Mouse (Mus musculus) gonadal fat pad, adult 2 months (tissue): ENCODE measurements around the gene Dnajb14. TPM values are rescaled to one million over a fixed set of nuclear protein-coding genes. Genes with fewer than 3 reads are reported as not detected.
"Not testable (repeated sequence)": the region's sequence is repeated elsewhere in the genome, so short reads cannot be mapped to it uniquely, and the experiment has no call there.

ENCODE experiments used
- DNase-seq: peaks from one replicate; pipeline ENCODE4 v3.0.0-alpha.2; 2012; ENCODE audit warnings: low read depth
- polyA plus RNA-seq: library from polyadenylated mRNA; depleted of rRNA; stranded (reverse); fragments of >200 nt; gene quantifications from 2 replicates; pipeline ENCODE4 v1.2.3, GENCODE M21; 2012; rRNA removed

Dnajb14 gene
- polyA plus RNA-seq, 1 experiment, result 7.3 TPM

DNA sequence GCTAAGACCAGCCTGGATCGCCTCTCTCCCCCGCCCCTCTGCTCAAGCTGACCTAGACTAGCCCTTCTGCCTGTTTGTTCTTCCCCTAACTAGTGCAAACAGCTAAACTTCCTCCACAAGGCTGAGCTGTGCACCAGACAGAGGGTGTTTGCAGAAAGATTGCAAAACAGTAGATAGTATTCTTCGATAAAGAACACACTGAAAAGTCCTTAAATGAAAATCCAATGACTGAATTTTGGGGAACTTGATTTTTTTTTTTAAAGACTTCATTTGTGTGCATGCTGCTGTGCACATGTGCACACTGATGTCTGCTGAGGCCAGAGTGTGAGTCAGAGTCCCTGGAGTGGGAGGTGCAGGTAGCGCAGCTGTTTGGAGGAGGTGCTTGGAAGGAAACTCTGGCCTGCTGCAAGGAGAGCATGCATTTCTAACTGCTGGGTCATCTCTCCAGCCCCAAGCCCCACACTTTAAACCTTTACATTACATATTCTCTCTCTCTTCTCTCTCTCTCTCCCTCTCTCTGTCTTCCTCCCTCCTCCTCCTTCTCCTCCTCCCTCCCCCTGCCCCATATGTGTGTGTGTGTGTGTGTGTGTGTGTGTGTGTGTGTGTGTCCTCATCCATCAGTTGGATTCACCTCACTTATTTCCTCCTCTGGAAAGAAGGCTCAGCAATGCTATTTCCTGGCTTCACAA is 84.9 kb downstream of the Dnajb14 start:
- DNase-seq, result no peak

DNA sequence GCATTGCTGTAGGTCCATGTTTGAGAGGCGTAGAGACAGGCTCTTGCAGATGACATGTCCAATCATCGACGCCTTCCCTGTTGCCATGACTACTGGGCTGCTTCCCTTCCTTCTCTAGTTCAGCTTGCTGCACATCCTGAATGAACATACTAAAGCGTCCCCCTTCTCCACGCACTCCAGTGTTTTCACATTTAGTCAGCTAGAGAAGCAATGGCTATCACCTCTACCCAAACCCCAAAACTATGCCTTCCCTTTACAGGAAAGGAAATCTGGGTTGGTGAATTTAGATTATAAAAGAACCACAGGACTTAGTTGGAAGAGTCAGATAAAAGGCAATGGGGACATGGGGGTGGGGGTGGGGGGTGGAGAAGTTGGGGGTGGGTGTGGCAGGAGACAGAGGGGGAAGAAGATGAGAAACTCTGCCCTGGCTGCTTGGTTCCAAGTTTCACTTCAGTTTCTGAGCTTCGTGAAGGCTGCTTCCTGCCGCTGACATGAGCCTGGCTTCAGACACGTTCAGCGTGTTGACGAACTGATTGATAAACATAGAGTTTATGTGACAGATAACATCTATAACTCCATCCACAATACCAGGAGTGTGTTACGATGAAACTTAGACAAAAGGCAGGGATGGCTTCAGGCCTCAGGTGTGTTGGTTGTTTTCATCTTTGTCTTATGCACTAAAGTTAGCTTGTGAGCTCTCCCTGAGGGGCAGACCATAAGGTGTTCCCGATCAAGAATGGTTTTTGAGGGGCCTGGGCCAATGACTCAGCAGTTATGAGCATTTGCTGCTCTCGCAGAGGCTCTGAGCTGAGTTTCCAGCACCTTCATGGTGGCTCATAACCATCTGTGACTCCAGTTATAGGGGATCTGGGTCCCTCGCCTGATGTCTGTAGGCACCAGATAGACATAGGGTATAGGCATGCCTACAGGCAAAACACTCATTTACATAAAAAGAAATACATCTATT is 85.7 kb downstream of the Dnajb14 start:
- DNase-seq, result no peak

DNA sequence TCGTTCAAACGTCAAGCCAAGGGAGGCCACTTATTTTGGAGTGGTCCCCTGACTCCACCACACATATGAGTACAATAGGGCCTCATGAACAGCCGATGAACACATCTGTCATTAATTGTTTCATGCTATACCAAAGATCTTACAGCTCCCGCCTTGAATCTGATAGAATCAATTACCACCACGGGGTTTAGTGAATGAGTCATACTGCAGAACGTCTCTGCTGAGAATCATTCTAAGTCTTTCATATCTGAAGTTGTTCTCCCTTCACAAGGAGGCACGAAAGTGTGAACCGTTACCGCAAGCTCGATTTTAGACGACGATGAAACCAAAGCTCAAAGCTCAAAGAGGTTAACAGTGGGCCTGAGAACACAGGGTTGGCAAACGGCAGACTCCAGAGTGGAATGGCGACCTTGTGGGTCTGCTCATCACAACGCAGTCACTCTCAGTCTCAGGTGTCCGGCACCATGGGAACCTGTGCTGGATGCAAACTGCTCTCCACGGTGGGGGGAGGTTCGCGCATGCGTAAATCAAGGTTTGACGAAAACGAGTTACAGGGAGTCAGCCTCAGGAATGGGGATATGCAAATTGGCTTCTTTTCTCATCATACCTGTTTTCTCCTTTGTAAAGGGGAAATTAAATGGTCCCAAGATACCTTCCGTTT is 86.9 kb downstream of the Dnajb14 start:
- DNase-seq, result no peak

DNA sequence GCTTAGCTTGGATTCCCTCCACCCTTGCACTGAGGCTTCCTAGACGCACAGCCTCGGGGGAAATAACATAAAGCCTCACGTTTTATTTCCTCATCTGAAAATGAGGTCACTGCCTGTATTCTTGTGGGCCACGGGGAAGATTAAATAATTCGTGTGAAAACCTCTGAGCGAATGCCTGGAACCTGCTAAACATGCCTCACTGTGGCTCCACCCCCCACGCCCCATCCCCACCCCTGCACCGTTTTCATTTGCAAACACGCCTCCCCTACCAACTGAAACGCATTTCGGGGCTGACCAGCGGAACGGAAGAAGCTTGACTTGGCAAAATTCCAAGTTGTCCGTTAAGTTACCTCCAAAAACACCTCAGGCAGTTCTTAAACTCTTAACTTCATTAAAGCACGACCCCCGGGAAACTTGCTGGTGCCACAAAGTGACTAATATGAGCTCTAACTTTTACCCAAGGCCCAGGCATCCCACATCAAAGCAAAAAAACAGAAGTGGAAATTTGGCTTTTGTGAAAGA is 88.1 kb downstream of the Dnajb14 start:
- DNase-seq, result no peak

DNA sequence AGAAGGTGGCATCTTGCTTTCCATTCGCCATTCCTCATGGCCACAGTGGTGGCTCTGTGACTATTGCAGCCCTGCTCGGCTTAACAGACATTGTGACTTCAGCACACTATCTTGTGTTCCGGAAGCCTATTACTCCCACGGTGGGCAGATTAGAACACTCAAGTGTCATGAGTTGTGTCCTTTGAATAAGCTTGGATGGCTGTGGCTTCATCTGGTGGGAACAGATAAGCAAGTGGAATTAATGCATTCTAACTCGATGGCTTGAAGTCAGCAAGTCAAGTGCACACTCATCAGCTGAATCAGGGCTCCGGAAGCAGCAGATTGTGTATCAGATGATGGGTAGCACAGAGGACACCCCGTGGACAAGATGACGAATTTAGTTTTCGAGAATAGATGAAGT is 90.4 kb downstream of the Dnajb14 start:
- DNase-seq, result no peak

DNA sequence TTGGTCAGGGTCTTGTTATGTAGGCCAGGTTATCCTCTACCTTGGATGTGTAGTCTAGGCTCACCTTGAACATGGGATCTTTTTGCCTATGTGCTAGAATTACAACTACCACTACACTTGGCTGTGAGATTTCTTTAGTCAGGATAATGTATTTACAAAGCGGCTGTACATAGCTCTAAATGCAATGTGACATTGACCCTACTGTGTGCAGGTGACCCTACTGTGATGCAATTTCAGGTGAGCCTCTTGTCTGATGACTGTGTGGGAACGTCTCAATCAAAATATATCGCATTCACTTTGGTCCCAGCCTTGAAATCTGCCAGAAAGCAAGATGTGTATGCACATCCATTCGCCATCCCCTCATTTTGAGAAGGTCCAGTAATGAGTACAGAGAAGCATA is 90.9 kb downstream of the Dnajb14 start:
- DNase-seq, result no peak

DNA sequence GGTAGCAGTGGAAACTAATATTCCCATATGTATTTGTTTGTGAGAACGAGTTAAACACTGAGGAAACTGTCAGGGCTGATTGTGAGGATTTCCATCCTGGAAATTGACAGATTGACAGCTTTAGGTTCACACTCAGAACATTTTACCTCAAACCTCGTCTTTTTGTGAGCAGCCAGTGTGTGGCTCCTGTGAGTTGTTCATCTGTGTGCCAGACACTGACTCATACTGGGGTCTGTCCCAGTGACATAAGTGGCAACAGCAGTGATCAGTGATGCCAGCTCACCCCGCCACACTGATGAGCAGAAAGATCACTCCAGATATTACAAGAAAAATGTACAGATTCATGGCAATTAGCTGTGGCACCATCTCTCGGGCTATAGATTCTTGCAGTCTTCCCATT is 92.0 kb downstream of the Dnajb14 start:
- no peak for DNase-seq

DNA sequence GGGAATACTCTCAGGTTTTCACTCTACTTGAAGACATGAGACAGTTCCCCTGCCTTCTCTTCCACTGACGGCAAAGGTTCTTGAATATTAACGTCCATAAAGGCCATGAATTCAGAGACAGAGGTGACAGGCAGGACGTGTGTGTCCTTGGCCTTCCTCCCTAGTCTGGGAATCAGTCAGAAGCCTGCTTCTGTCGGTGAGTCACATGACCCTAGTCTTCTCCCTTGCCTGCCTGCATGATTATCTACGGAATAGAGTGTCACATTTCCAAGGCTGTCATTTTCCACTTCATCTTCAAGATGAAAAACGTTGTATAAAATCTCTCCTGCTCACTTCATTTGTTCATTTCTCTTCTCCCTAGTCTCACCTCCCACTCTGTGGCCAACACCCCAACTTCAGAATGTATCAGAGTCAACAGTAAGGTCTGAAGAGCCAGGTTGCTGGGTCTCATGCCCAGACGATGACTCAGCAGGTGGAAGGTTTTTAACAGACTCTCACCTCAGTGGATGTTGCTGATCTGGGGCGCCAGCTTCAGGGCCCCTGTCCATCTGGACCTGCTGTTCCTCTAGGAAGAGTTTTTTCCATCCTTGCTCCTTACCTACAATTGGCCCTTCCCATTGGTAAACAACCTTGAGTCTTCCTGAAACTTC is 94.4 kb downstream of the Dnajb14 start:
- DNase-seq, result no peak

DNA sequence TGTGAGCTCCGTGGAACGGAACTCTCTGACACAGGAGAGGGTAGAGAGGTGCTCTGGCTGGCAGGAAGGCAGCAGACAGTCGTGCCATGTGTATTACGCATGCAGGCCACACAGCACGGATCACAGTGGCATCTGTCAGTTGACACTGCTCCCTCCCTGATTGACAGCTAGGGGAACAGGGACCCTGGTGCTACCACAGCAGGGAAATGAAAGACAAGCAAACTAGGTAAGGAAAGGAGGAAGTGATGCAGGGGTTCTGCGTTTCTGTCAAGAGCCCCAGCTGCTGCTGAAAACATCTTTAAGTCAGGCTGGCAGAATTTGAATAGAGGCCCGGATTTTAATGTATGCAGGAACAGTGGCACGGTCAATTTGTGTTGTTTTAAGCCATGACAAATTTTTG is 96.0 kb downstream of the Dnajb14 start:
- no peak for DNase-seq

DNA sequence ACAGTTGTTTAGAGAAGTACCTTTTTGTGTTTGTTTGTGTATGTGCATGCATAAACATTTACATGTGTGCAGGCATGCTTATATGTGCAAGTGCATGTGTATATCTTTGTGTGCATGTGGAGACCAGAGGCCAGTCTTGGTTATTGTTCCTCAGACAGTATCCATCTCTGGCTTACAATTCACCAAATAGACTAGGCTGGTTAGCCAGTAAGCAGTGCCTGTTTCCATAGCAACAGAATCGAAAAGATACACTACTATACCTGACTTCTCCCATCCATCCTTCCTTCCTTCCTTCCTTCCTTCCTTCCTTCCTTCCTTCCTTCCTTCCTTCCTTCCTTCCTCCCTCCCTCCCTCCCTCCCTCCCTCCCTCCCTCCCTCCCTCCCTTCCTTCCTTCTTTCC is 96.5 kb downstream of the Dnajb14 start:
- DNase-seq, result not testable (repeated sequence)

Other genes with a start within 250 kb of the Dnajb14 start
- gene Ddit4l, start 246.1 kb upstream of the Dnajb14 start, polyA plus RNA-seq, result 83.8 and 121 TPM in 2 replicates
- not detected in 2 replicates for gene Gm21962, start 196.2 kb upstream of the Dnajb14 start, polyA plus RNA-seq
- gene H2afz, start 3.2 kb upstream of the Dnajb14 start, polyA plus RNA-seq, result 439 and 698 TPM in 2 replicates
- 35.3 and 38.3 TPM in 2 replicates for gene Lamtor3, start 50.8 kb downstream of the Dnajb14 start, polyA plus RNA-seq
- gene Dapp1, start 113.9 kb downstream of the Dnajb14 start, polyA plus RNA-seq, result 3.1 and 3.3 TPM in 2 replicates
- gene 1110002E22Rik, start 197.4 kb downstream of the Dnajb14 start, polyA plus RNA-seq, result 0.05 TPM in 2 replicates
- gene Gm5105, start 199.7 kb downstream of the Dnajb14 start, polyA plus RNA-seq, result 0.05 TPM in 1 of 2 replicates, not detected in the other